Mouse (Mus musculus) MEL (cell line): ENCODE results near the gene Ppp4c. TPM values are rescaled to one million over a fixed set of nuclear protein-coding genes. Genes with fewer than 3 reads are reported as not detected.

Experiments used
- DNase-seq: peaks from one replicate; pipeline ENCODE4 v3.0.0; 2011; ENCODE audit warnings: low read depth, low spot score
- H3K27ac ChIP-seq: 2 replicates; pipeline ENCODE4 v1.5.1; 2012; ENCODE audit warnings: low read depth, mild to moderate bottlenecking, control low read depth, low read length, moderate library complexity; ENCODE audit not compliant: control insufficient read depth
- H3K27me3 ChIP-seq, 2 experiments: fragments of 150-350 bp in 1 of 2; sonication (generic) in 1 of 2; 2 replicates each; pipeline ENCODE4 v1.6.1; 2012; ENCODE audit warnings: low read length in 2 of 2, mild to moderate bottlenecking in 2 of 2, improper control_type of control experiment in 1 of 2, moderate library complexity in 1 of 2; ENCODE audit not compliant: insufficient read depth in 2 of 2, control insufficient read depth in 1 of 2
- H3K36me3 ChIP-seq, 2 experiments: 2 replicates each; pipeline ENCODE4 v1.6.1; 2012 to 2014; ENCODE audit warnings: low read length in 2 of 2, improper control_type of control experiment in 1 of 2, inconsistent platforms in 1 of 2, mild to moderate bottlenecking in 1 of 2; ENCODE audit not compliant: insufficient read depth in 2 of 2, control insufficient read depth in 1 of 2
- H3K4me1 ChIP-seq, 2 experiments: fragments of 150-350 bp in 1 of 2; sonication (generic) in 1 of 2; 2 replicates each; pipeline ENCODE4 v1.6.1; 2012; ENCODE audit warnings: low read length in 2 of 2, improper control_type of control experiment in 1 of 2, mild to moderate bottlenecking in 1 of 2; ENCODE audit not compliant: insufficient read depth in 2 of 2, control insufficient read depth in 1 of 2
- H3K4me3 ChIP-seq, 2 experiments: fragments of 150-350 bp in 1 of 2; sonication (generic) in 1 of 2; 2 replicates each; pipeline ENCODE4 v1.5.1; 2012; ENCODE audit warnings: low read depth in 2 of 2, low read length in 2 of 2, mild to moderate bottlenecking in 2 of 2, moderate library complexity in 2 of 2, control low read depth in 1 of 2, improper control_type of control experiment in 1 of 2; ENCODE audit not compliant: control insufficient read depth in 1 of 2, insufficient read depth in 1 of 2
- H3K79me2 ChIP-seq: 2 replicates; pipeline ENCODE4 v1.6.1; 2012; ENCODE audit warnings: mild to moderate bottlenecking, low read length, moderate library complexity; ENCODE audit not compliant: control insufficient read depth, poor library complexity, insufficient read depth
- H3K9ac ChIP-seq: 2 replicates; pipeline ENCODE4 v1.6.1; 2012; ENCODE audit warnings: low read depth, mild to moderate bottlenecking, control low read depth, low read length, moderate library complexity; ENCODE audit not compliant: control insufficient read depth, poor library complexity, severe bottlenecking
- H3K9me3 ChIP-seq: fragments of 150-350 bp; sonication (generic); replicated peaks from 2 replicates; pipeline ENCODE4 v1.6.1; 2012; ENCODE audit warnings: mild to moderate bottlenecking, low read length, improper control_type of control experiment, moderate library complexity; ENCODE audit not compliant: insufficient read depth
- BHLHE40 ChIP-seq: IDR thresholded peaks from 2 replicates; pipeline ENCODE4 v1.6.1; 2012; ENCODE audit warnings: low read depth, mild to moderate bottlenecking, inconsistent platforms, low read length, improper control_type of control experiment, borderline replicate concordance
- CHD1 ChIP-seq: IDR thresholded peaks from 2 replicates; pipeline ENCODE4 v1.6.1; 2012; ENCODE audit warnings: low read depth, mild to moderate bottlenecking, inconsistent platforms, low read length, improper control_type of control experiment
- CTCF ChIP-seq, 3 experiments: IDR thresholded peaks in 2 of 3; conservative IDR thresholded peaks in 1 of 3; 2 replicates each; pipeline ENCODE4 v1.5.1; 2011 to 2012; ENCODE audit warnings: low read length in 3 of 3, low read depth in 2 of 3, mild to moderate bottlenecking in 2 of 3, improper control_type of control experiment in 1 of 3, inconsistent platforms in 1 of 3, mixed read lengths in 1 of 3, moderate library complexity in 1 of 3; ENCODE audit not compliant: control insufficient read depth in 1 of 3, insufficient read depth in 1 of 3, poor library complexity in 1 of 3, severe bottlenecking in 1 of 3
- E2F4 ChIP-seq: IDR thresholded peaks from 2 replicates; pipeline ENCODE4 v1.6.1; 2011; ENCODE audit warnings: low read depth, low read length, improper control_type of control experiment, borderline replicate concordance
- ETS1 ChIP-seq: IDR thresholded peaks from 2 replicates; pipeline ENCODE4 v1.6.1; 2012; ENCODE audit warnings: low read depth, mild to moderate bottlenecking, inconsistent platforms, low read length, improper control_type of control experiment, moderate library complexity
- GABPA ChIP-seq: IDR thresholded peaks from 2 replicates; pipeline ENCODE4 v1.6.1; 2012; ENCODE audit warnings: low read depth, mild to moderate bottlenecking, inconsistent platforms, low read length, improper control_type of control experiment, moderate library complexity
- HCFC1 ChIP-seq: IDR thresholded peaks from 2 replicates; pipeline ENCODE4 v1.6.1; 2012; ENCODE audit warnings: low read depth, mild to moderate bottlenecking, inconsistent platforms, low read length, improper control_type of control experiment, moderate library complexity
- JUND ChIP-seq: IDR thresholded peaks from 2 replicates; pipeline ENCODE4 v1.6.1; 2011; ENCODE audit warnings: low read depth, mild to moderate bottlenecking, improper control_type of control experiment, low read length
- MAFK ChIP-seq: IDR thresholded peaks from 2 replicates; pipeline ENCODE4 v1.6.1; 2011; ENCODE audit warnings: low read depth, mild to moderate bottlenecking, low read length, improper control_type of control experiment, borderline replicate concordance
- MAZ ChIP-seq: IDR thresholded peaks from 2 replicates; pipeline ENCODE4 v1.6.1; 2012; ENCODE audit warnings: low read depth, mild to moderate bottlenecking, inconsistent platforms, low read length, improper control_type of control experiment
- MXI1 ChIP-seq: IDR thresholded peaks from 2 replicates; pipeline ENCODE4 v1.6.1; 2011; ENCODE audit warnings: mild to moderate bottlenecking, low read depth, low read length, improper control_type of control experiment
- MYB ChIP-seq: IDR thresholded peaks from 2 replicates; pipeline ENCODE4 v1.6.1; 2011; ENCODE audit warnings: mild to moderate bottlenecking, low read depth, low read length, improper control_type of control experiment
- NELFE ChIP-seq: IDR thresholded peaks from 2 replicates; pipeline ENCODE4 v1.6.1; 2011; ENCODE audit warnings: low read depth, low read length, improper control_type of control experiment
- NRF1 ChIP-seq: IDR thresholded peaks from 2 replicates; pipeline ENCODE4 v1.6.1; 2014; ENCODE audit warnings: low read depth, mild to moderate bottlenecking, inconsistent platforms, low read length, improper control_type of control experiment, moderate library complexity; ENCODE audit not compliant: poor library complexity, insufficient read depth, severe bottlenecking
- POLR2A ChIP-seq, 2 experiments: IDR thresholded peaks; 2 replicates each; pipeline ENCODE4 v1.6.1; 2011 to 2012; ENCODE audit warnings: low read length in 2 of 2, mild to moderate bottlenecking in 2 of 2, control low read depth in 1 of 2, improper control_type of control experiment in 1 of 2, low read depth in 1 of 2, moderate library complexity in 1 of 2; ENCODE audit not compliant: control insufficient read depth in 1 of 2, insufficient read depth in 1 of 2, poor library complexity in 1 of 2
- POLR2AphosphoS2 ChIP-seq: IDR thresholded peaks from 2 replicates; pipeline ENCODE4 v1.6.1; 2011; ENCODE audit warnings: low read length, improper control_type of control experiment
- POLR2AphosphoS5 ChIP-seq: IDR thresholded peaks from 2 replicates; pipeline ENCODE4 v1.6.1; 2012; ENCODE audit warnings: low read depth, borderline replicate concordance, mild to moderate bottlenecking, inconsistent platforms, low read length, moderate library complexity, mixed read lengths
- RAD21 ChIP-seq: IDR thresholded peaks from 2 replicates; pipeline ENCODE4 v1.6.1; 2011; ENCODE audit warnings: mild to moderate bottlenecking, low read depth, low read length, improper control_type of control experiment
- SIN3A ChIP-seq: IDR thresholded peaks from 2 replicates; pipeline ENCODE4 v1.6.1; 2012; ENCODE audit warnings: low read length, improper control_type of control experiment, inconsistent platforms
- SMC3 ChIP-seq: IDR thresholded peaks from 2 replicates; pipeline ENCODE4 v1.6.1; 2011; ENCODE audit warnings: low read depth, low read length, improper control_type of control experiment
- TAL1 ChIP-seq: IDR thresholded peaks from 2 replicates; pipeline ENCODE4 v1.6.1; 2012; ENCODE audit warnings: mild to moderate bottlenecking, inconsistent platforms, low read length, moderate library complexity, mixed read lengths
- TBP ChIP-seq: IDR thresholded peaks from 2 replicates; pipeline ENCODE4 v1.8.0; 2011; ENCODE audit warnings: low read depth, low read length, improper control_type of control experiment
- TCF12 ChIP-seq: IDR thresholded peaks from 2 replicates; pipeline ENCODE4 v1.6.1; 2014; ENCODE audit warnings: low read depth, mild to moderate bottlenecking, inconsistent platforms, low read length, improper control_type of control experiment, moderate library complexity
- UBTF ChIP-seq: IDR thresholded peaks from 2 replicates; pipeline ENCODE4 v1.6.1; 2012; ENCODE audit warnings: low read depth, mild to moderate bottlenecking, inconsistent platforms, low read length, improper control_type of control experiment, moderate library complexity, borderline replicate concordance; ENCODE audit not compliant: insufficient read depth
- USF1 ChIP-seq: IDR thresholded peaks from 2 replicates; pipeline ENCODE4 v1.6.1; 2014; ENCODE audit warnings: low read depth, mild to moderate bottlenecking, inconsistent platforms, low read length, improper control_type of control experiment, moderate library complexity
- ZC3H11A ChIP-seq: IDR thresholded peaks from 2 replicates; pipeline ENCODE4 v1.6.1; 2012; ENCODE audit warnings: low read depth, mild to moderate bottlenecking, inconsistent platforms, low read length, improper control_type of control experiment
- ZMIZ1 ChIP-seq: IDR thresholded peaks from 2 replicates; pipeline ENCODE4 v1.6.1; 2012; ENCODE audit warnings: low read depth, mild to moderate bottlenecking, inconsistent platforms, low read length, improper control_type of control experiment, moderate library complexity
- polyA plus RNA-seq, 2 experiments: library from polyadenylated mRNA; stranded (reverse) in 1 of 2; unstranded in 1 of 2; fragments of >175 nt in 1 of 2; fragments of >200 nt in 1 of 2; gene quantifications; 2 replicates each; pipeline versions ENCODE4 v1.2.1 to v1.2.4; 2012; ENCODE audit warnings: low replicate concordance in 2 of 2, low read depth in 1 of 2; ENCODE audit not compliant: insufficient read length in 2 of 2, insufficient read depth in 1 of 2, missing spikeins in 1 of 2
- total RNA-seq: library from RNA; depleted of rRNA; stranded (reverse); fragments of 300-350 nt; gene quantifications from 2 replicates; pipeline ENCODE4 v1.2.3, GENCODE M21; 2012

Ppp4c gene
- total and polyA plus RNA-seq, 3 experiments: 257 to 540 (median 265) TPM

GRCm38 (mm10) chr7:126808703-126809455, 16.6 kb upstream of the Ppp4c start (continued):
- no peak for TF ChIP-seq MAZ
- no peak for TF ChIP-seq POLR2AphosphoS2
- TF ChIP-seq NRF1: 0 out of 2 replicates have a peak, but pooled peaks have one; percentile 7
- peak in 1 of 2 experiments; percentile 67; a peak in 2 of 4 replicates for TF ChIP-seq POLR2A (IDR thresholded peaks at IDR 0.05; ENCODE audit: control insufficient read depth in 1 of 2, insufficient read depth in 1 of 2, low read depth in 1 of 2, low read length in 2 of 2, poor library complexity in 1 of 2)
- TF ChIP-seq CTCF (IDR thresholded peaks at IDR 0.05 in 2 of 3, conservative IDR thresholded peaks at IDR 0.05 in 1 of 3; ENCODE audit: control insufficient read depth in 1 of 3, insufficient read depth in 1 of 3, low read depth in 2 of 3, low read length in 3 of 3, poor library complexity in 1 of 3, severe bottlenecking in 1 of 3): no peak
- no peak for TF ChIP-seq RAD21
- no peak for TF ChIP-seq SMC3
- TF ChIP-seq E2F4: peak; percentile 86; the same call in 1 of the 2 replicates
- TF ChIP-seq BHLHE40: no peak
- TF ChIP-seq POLR2AphosphoS5: no peak
- TF ChIP-seq JUND: no peak

GRCm38 (mm10) chr7:126807405-126807804, 15.1 kb upstream of the Ppp4c start:
- H3K36me3 ChIP-seq: peaks cover 0 to 28% of the 10 kb centered on the region in 2 experiments; a peak in 2 of 4 replicates
- peak; percentile 47 for DNase-seq
- H3K9me3 ChIP-seq: no peaks in the 10 kb centered on the region
- peaks cover 14 to 34% of the 10 kb centered on the region in 2 experiments for H3K4me1 ChIP-seq
- H3K79me2 ChIP-seq: no peaks in the 10 kb centered on the region; the same call in 1 of the 2 replicates
- no peak overlapping the region for H3K9ac ChIP-seq
- 0 out of 2 replicates have a peak overlapping the region, but pooled peaks have one; percentile 6 for H3K27ac ChIP-seq
- TF ChIP-seq MXI1: no peak
- no peak for TF ChIP-seq TCF12
- peak; percentile 45; the same call in 1 of the 2 replicates for TF ChIP-seq SIN3A
- no peak for TF ChIP-seq ZC3H11A
- 0 out of 2 replicates have a peak, but pooled peaks have one; percentile 52 for TF ChIP-seq TBP
- TF ChIP-seq ETS1: no peak
- H3K27me3 ChIP-seq: no peaks in the 10 kb centered on the region
- H3K4me3 ChIP-seq: no peak overlapping the region

GRCm38 (mm10) chr7:126806956-126807355, 14.7 kb upstream of the Ppp4c start:
- Histone ChIP-seq H3K9me3 (no peaks in the 10 kb centered on the region), H3K4me1 (peaks cover 18 to 39% of the 10 kb centered on the region in 2 experiments), H3K9ac (no peak overlapping the region), H3K36me3 (peaks cover 0 to 32% of the 10 kb centered on the region in 2 experiments; a peak in 2 of 4 replicates), H3K79me2 (no peaks in the 10 kb centered on the region; the same call in 1 of the 2 replicates), H3K4me3 (no peak overlapping the region), H3K27me3 (no peaks in the 10 kb centered on the region), H3K27ac (no peak overlapping the region)
- TF ChIP-seq BHLHE40 (no peak), TCF12 (no peak), CHD1 (no peak), MAFK (no peak), MXI1 (no peak), USF1 (no peak), ZMIZ1 (no peak), UBTF (no peak), TAL1 (no peak), ZC3H11A (no peak), MAZ (no peak), ETS1 (no peak), RAD21 (no peak), CTCF (IDR thresholded peaks at IDR 0.05 in 2 of 3, conservative IDR thresholded peaks at IDR 0.05 in 1 of 3; ENCODE audit: control insufficient read depth in 1 of 3, insufficient read depth in 1 of 3, low read depth in 2 of 3, low read length in 3 of 3, poor library complexity in 1 of 3, severe bottlenecking in 1 of 3) (no peak), MYB (no peak), NELFE (no peak), GABPA (no peak), HCFC1 (no peak)
- DNase-seq: no peak
